Mouse (Mus musculus) macrophage (primary cell): Measurements from ENCODE around the gene Tmem63a. TPM values are rescaled to one million over a fixed set of nuclear protein-coding genes. Genes with fewer than 3 reads are reported as not detected.

Source experiments
- H3K27ac ChIP-seq: fragments of 350-480 bp; formaldehyde crosslinking; 2 replicates; pipeline ENCODE4 v1.9.0; 2021
- H3K36me3 ChIP-seq: fragments of 350-480 bp; formaldehyde crosslinking; 2 replicates; pipeline ENCODE4 v1.9.0; 2021; ENCODE audit errors: inconsistent target
- H3K4me3 ChIP-seq: fragments of 350-480 bp; formaldehyde crosslinking; 2 replicates; pipeline ENCODE4 v1.9.0; 2021; ENCODE audit errors: inconsistent target
- H3K79me2 ChIP-seq: fragments of 350-480 bp; formaldehyde crosslinking; 2 replicates; pipeline ENCODE4 v1.9.0; 2021; ENCODE audit errors: inconsistent target
- WGBS: methylation state at CpG from one replicate; pipeline ENCODE4 v1.1.7; 2026; ENCODE audit warnings: inconsistent platforms; ENCODE audit not compliant: missing documents; 5-methylcytosine and 5-hydroxymethylcytosine counted together
- polyA plus RNA-seq: library from polyadenylated mRNA; stranded (reverse); fragments of 250-400 nt; gene quantifications from 3 replicates; pipeline ENCODE4 v1.2.4, GENCODE M21; 2018; ENCODE audit warnings: inconsistent platforms

The Tmem63a gene
- polyA plus RNA-seq, 1 experiment from 2014 or later = 15.0 TPM

- H3K4me3 ChIP-seq = peak overlapping the region; percentile 38; the same call in 1 of the 2 replicates
- H3K27ac ChIP-seq = peak overlapping the region; percentile 25
- H3K36me3 ChIP-seq = no peaks in the 10 kb centered on the region
- WGBS = 100% methylated on average over 4 of the region's 4 CpGs
- no peaks in the 10 kb centered on the region for H3K79me2 ChIP-seq
These were observed 73.9 kb downstream of the Tmem63a start for GRCm38 (mm10) chr1:181016045-181016444.

GRCm38 (mm10) chr1:181016532-181017131 lies 74.5 kb downstream of the Tmem63a start:
- WGBS = 6% methylated on average over 21 of the region's 21 CpGs
- peak overlapping the region; percentile 25 for H3K27ac ChIP-seq
- no peaks in the 10 kb centered on the region for H3K36me3 ChIP-seq
- no peaks in the 10 kb centered on the region for H3K79me2 ChIP-seq
- peak overlapping the region; percentile 38 for H3K4me3 ChIP-seq

GRCm38 (mm10) chr1:181017212-181017711 lies 75.1 kb downstream of the Tmem63a start:
- peak overlapping the region; percentile 38 for H3K4me3 ChIP-seq
- peak overlapping the region; percentile 25; the same call in 1 of the 2 replicates for H3K27ac ChIP-seq
- H3K79me2 ChIP-seq = no peaks in the 10 kb centered on the region
- whole genome bisulfite sequencing = under 1% methylated on average over 22 of the region's 22 CpGs
- H3K36me3 ChIP-seq = no peaks in the 10 kb centered on the region

GRCm38 (mm10) chr1:181017890-181018420 lies 75.8 kb downstream of the Tmem63a start:
- Histone ChIP-seq H3K36me3 (no peaks in the 10 kb centered on the region), H3K27ac (no peak overlapping the region), H3K4me3 (no peak overlapping the region), H3K79me2 (no peaks in the 10 kb centered on the region)
- WGBS = 84% methylated on average over 12 of the region's 13 CpGs

- no peak within 1 kb of the TSS for H3K27ac ChIP-seq
- 89% methylated on average over 5 of the region's 5 CpGs for WGBS
- H3K79me2 ChIP-seq = no peaks in the 10 kb centered on the region
- H3K36me3 ChIP-seq = no peaks in the 10 kb centered on the region
- no peak within 1 kb of the TSS for H3K4me3 ChIP-seq
These were observed 78.8 kb downstream of the Tmem63a start, which contains the start of gene Ephx1 for GRCm38 (mm10) chr1:181020756-181021487. Ephx1 (minus strand) TSS chr1:181020904.

GRCm38 (mm10) chr1:181021488-181021865 lies 79.3 kb downstream of the Tmem63a start:
- Histone ChIP-seq H3K27ac (no peak overlapping the region), H3K79me2 (no peaks in the 10 kb centered on the region), H3K36me3 (no peaks in the 10 kb centered on the region), H3K4me3 (no peak overlapping the region)
- 85% methylated on average over 7 of the region's 7 CpGs for whole genome bisulfite sequencing

GRCm38 (mm10) chr1:181022265-181022664 lies 80.1 kb downstream of the Tmem63a start:
- Histone ChIP-seq H3K36me3 (no peaks in the 10 kb centered on the region), H3K79me2 (no peaks in the 10 kb centered on the region), H3K4me3 (no peak overlapping the region), H3K27ac (no peak overlapping the region)
- WGBS = 8% methylated on average over 1 of the region's 1 CpGs

Other genes starting within 250 kb of the Tmem63a start
- gene Mixl1, start 245.3 kb upstream of the Tmem63a start, polyA plus RNA-seq = 0.09 to 0.10 TPM in 2 of 3 replicates, not detected in the other
- gene Acbd3, start 216.3 kb upstream of the Tmem63a start, polyA plus RNA-seq = 37.0 to 52.8 TPM (median 46.2 TPM) in 3 replicates
- gene H3f3a, start 128.4 kb upstream of the Tmem63a start, polyA plus RNA-seq = 677 to 1,075 TPM (median 721 TPM) in 3 replicates
- gene Sde2, start 91.2 kb upstream of the Tmem63a start, polyA plus RNA-seq = 14.4 to 20.0 TPM (median 18.7 TPM) in 3 replicates
- not detected in 3 replicates for gene Lefty2, start 49.2 kb upstream of the Tmem63a start, polyA plus RNA-seq
- gene Pycr2, start 38.1 kb upstream of the Tmem63a start, polyA plus RNA-seq = 6.7 to 27.5 TPM (median 13.8 TPM) in 3 replicates
- gene Lefty1, start 7.3 kb upstream of the Tmem63a start, polyA plus RNA-seq = 0.14 to 1.1 TPM (median 0.87 TPM) in 3 replicates
- gene Ephx1, start 78.6 kb downstream of the Tmem63a start, polyA plus RNA-seq = 12.5 to 64.5 TPM (median 39.5 TPM) in 3 replicates
- not detected in 3 replicates for gene 9130409I23Rik, start 108.9 kb downstream of the Tmem63a start, polyA plus RNA-seq
- 7.3 to 14.3 TPM (median 11.7 TPM) in 3 replicates for gene Nvl, start 201.9 kb downstream of the Tmem63a start, polyA plus RNA-seq
- 28.7 to 86.8 TPM (median 46.5 TPM) in 3 replicates for gene Cnih4, start 202.3 kb downstream of the Tmem63a start, polyA plus RNA-seq